Mouse (Mus musculus) MN1 (cell line): ENCODE results near the gene Taf1c.

Experiments
- DNase-seq: peaks from one replicate; pipeline ENCODE4 v3.0.0-alpha.2; 2016; ENCODE audit warnings: low spot score

Gene Taf1c

GRCm38 (mm10) chr8:119604996-119605395, at the start of gene Taf1c:
TSS of gene Taf1c (minus strand) at chr8:119605222.
- peak; percentile 99 for DNase-seq

GRCm38 (mm10) chr8:119651324-119651723, 46.3 kb upstream of the Taf1c start:
- no peak for DNase-seq

- DNase-seq, result no peak
These were observed 41.8 kb upstream of the Taf1c start for GRCm38 (mm10) chr8:119646846-119647245.

- DNase-seq, result no peak
These were observed 41.2 kb upstream of the Taf1c start for GRCm38 (mm10) chr8:119646197-119646596.

GRCm38 (mm10) chr8:119644981-119645597, 40.1 kb upstream of the Taf1c start:
- DNase-seq, result peak; percentile 63

- no peak for DNase-seq
These were observed 39.5 kb upstream of the Taf1c start for GRCm38 (mm10) chr8:119644429-119644960.

- no peak for DNase-seq
These were observed 37.9 kb upstream of the Taf1c start for GRCm38 (mm10) chr8:119642960-119643359.

GRCm38 (mm10) chr8:119641058-119641457, 36.0 kb upstream of the Taf1c start:
- no peak for DNase-seq

GRCm38 (mm10) chr8:119639798-119640197, 34.8 kb upstream of the Taf1c start:
- DNase-seq, result no peak

- no peak for DNase-seq
These were observed 33.2 kb upstream of the Taf1c start for GRCm38 (mm10) chr8:119638261-119638660.

GRCm38 (mm10) chr8:119637381-119637780, 32.4 kb upstream of the Taf1c start:
- DNase-seq, result no peak

GRCm38 (mm10) chr8:119636766-119637165, 31.7 kb upstream of the Taf1c start:
- DNase-seq, result no peak

- DNase-seq, result no peak
These were observed 30.9 kb upstream of the Taf1c start for GRCm38 (mm10) chr8:119635958-119636357.

GRCm38 (mm10) chr8:119635378-119635777, 30.4 kb upstream of the Taf1c start, which contains the start of gene Kcng4:
TSS of gene Kcng4 (minus strand) at chr8:119635680.
- DNase-seq, result peak; percentile 72

GRCm38 (mm10) chr8:119634616-119635336, 29.8 kb upstream of the Taf1c start:
- DNase-seq, result no peak

- no peak for DNase-seq
These were observed 27.9 kb upstream of the Taf1c start for GRCm38 (mm10) chr8:119632909-119633308.

- no peak for DNase-seq
These were observed 27.2 kb upstream of the Taf1c start for GRCm38 (mm10) chr8:119632246-119632645.

- peak; percentile 69 for DNase-seq
These were observed 25.8 kb upstream of the Taf1c start for GRCm38 (mm10) chr8:119630841-119631240.

- DNase-seq, result no peak
These were observed 22.8 kb upstream of the Taf1c start for GRCm38 (mm10) chr8:119627613-119628359.

GRCm38 (mm10) chr8:119627199-119627598, 22.2 kb upstream of the Taf1c start:
- no peak for DNase-seq

GRCm38 (mm10) chr8:119625788-119626187, 20.8 kb upstream of the Taf1c start:
- DNase-seq, result no peak

- DNase-seq, result no peak
These were observed 19.9 kb upstream of the Taf1c start for GRCm38 (mm10) chr8:119624916-119625315.

GRCm38 (mm10) chr8:119623744-119624143, 18.7 kb upstream of the Taf1c start:
- no peak for DNase-seq
